Mouse (Mus musculus): ENCODE results near the gene Ktn1.
A peak's percentile ranks its signal among the peaks of the same experiment; 100 is the strongest.

The Ktn1 gene

DNA sequence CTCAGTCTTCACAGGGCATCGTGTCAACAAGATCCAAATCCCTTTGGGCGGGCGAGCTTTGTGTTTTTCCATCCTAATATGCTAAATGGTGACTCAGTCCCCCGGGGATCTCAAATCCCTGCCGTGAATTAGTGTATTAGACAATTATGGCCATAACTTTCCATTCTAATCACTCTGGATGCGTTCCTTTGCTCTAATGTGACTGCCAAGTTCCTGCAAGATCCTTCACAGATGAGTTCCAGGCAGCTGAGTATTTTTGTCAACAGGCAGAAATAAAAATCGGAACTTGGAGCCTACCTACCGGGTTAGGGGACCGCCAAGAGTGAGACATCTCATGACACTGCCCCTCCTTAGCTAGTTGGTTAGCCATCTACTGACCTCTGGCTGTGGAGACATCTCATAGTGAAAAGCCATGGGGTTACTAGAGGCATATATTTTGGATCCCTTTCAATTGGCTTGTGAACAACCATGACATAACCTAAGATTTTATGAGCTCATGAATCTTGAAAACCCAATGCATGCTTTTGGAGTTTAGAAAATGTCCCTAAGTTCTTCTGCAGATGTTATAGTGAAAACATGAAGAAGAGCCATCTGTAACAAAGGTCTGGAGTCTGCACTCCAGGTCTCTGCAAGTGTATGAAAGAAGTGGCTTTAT is 108.3 kb downstream of the Ktn1 start:
- peak; percentile 68 for DNase-seq (ENCODE audit: low spot score)

DNA sequence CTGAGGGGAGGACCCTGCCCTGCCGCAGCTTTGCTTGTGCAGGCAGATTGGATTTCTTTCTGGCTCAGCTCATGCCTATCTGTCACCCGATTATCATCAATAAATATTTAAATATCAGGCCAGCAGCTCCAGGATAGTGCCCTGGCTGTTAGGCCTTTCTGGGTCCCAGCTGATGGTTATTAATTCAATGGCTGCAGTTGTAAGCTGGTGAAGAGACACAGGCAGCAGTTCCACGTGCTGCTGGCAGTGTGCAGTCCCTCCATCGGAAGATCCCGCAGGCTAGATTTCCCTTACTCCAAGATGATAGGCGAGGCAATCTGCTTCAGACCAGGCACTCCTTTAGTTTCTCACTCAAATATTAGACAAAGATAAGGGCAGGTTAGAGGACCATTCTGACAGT is 116.9 kb downstream of the Ktn1 start:
- DNase-seq (ENCODE audit: low spot score) = no peak

DNA sequence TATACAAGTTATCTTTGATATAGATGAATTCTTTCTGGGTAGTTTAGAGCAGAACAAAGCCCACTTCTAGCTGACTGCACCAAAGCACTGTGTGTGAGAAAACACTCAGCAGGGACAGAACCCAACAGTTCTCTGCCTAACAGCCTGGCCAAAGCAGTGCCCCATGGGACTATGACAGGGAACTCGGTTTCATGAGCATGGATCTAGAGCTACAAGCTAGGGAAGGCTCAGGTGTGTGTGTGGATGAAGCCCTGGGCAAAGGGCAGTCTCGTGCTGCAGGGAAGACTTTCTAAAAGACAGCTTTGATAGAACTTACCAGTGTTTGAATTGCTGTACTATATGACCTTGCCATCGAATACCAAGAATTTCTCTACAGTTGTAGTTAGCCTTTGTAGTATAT is 117.5 kb downstream of the Ktn1 start:
- DNase-seq (ENCODE audit: low spot score) = no peak

DNA sequence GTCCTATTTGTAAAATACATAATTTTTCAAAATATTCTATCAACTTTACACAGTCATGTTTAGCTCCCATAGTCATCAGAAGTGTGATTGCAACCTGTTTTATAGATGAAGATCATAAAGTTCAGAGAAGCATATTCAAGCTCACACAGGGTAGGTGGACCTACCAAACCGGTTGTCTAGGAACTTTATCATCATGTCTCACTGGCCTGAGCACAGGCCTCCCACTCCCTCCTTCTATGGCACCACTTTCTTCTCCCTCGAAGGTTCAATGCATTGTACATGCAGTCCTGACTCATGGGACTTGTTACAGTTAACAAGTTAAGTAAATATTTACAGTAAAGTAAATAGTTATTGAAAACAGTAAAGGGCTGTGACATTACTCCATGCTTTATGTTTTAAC is 118.1 kb downstream of the Ktn1 start:
- DNase-seq (ENCODE audit: low spot score) = no peak

DNA sequence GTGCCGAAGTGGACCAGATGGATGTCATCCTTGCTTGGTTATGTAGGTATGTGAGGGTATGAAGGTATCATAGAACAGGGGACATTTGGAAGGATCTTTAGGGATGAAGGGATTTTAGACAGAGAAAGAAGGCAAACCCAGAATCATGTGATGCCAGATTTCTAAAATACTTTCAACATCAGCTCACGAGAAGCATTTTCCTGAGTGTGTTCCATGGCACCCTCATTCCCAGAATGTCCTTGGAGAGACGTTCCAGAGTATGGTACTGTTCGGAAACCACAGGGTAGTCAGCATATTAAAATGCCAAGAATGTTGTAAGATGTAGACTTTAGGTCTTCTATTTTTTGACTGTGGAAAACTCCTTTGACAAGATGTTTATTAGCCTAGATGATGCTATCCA is 123.2 kb downstream of the Ktn1 start:
- no peak for DNase-seq (ENCODE audit: low spot score)

DNA sequence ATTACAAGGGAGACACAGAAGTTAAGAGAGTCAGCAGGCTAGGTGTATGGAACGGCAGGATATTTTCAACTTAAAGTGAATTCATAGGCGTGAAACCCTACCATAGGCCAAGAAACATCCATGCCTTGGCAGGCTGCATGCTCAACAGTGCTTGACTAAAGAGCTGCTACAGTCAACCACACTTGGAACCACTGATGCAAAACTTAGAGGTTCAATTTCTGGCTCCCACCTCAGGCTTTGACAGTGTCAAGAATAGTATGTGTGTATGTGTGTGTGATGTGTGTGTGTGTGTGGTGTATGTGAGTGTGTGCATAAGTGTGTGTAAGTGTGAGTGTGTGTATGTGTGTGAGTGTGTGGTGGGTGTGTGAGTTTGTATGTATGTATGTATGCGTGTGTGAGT is 127.3 kb downstream of the Ktn1 start:
- no peak for DNase-seq (ENCODE audit: low spot score)

DNA sequence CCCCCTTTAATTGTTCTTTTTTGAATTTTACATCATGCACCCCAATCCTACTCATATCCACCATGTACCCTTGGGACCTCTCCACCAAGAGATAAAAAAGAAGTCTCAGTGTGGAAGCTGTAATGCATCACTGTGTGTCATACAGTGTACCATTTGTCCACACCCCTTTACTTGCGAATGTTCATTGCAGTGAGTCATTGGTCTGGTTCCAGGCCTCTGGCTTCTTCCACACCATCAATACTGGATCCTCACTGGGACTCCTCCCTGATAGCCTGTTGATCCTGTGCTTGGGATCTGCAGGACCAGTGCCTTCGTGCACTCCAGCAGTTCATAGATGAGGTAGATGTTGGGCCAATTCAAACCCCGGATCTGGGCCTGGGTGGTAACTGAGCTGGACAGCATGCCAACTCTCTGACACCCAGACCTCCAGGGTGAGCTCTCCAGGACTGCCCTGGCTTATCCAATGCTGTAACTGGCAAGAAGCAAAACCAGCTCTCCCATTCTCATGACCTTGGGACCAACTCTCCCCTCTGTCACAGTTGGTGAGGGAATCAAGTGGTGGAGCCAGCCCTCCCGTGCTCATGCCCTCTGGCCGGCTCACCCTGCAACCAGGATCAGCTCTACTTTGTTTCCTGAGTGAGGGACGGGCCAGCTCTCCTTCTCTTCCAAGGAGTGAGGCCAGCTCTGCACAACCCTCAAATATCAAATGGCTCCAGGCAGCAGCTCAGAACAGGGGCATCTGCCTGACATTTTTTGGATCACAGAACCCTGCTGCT is 128.2 kb downstream of the Ktn1 start:
- peak; percentile 28 for DNase-seq (ENCODE audit: low spot score)

DNA sequence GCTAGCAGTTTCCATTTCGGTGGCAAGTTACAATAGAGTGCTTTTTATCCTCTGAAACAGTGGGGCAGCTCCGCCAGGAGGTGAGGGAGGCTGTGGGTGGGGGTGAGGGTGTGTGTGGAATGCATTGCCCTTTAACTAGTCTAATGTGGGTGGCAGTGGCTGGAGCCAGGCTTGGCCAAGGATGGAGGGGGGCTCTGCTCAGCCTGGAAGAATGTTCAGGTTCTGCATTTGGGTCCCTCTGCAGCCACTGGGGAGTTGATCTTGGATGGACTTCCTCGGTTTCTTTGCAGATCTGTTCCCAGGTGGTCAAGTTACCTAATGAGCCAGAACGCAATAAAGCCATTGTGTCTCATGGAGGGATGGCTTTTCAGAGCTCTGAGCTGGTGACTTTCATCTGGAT is 137.9 kb downstream of the Ktn1 start:
- no peak for DNase-seq (ENCODE audit: low spot score)
